Mouse (Mus musculus): ENCODE results near the gene Dvl3.

Dvl3 gene

GRCm38 (mm10) chr16:20497980-20498676 is 18.7 kb upstream of the Dvl3 start:
- DNase-seq (ENCODE audit: low read depth, low spot score), result no peak

GRCm38 (mm10) chr16:20498677-20499475 is 17.9 kb upstream of the Dvl3 start, which contains the start of gene Eif2b5:
Gene Eif2b5 (plus strand): TSS chr16:20498817.
- DNase-seq (ENCODE audit: low read depth, low spot score), result peak; percentile 99

GRCm38 (mm10) chr16:20506000-20506399 is 10.8 kb upstream of the Dvl3 start:
- DNase-seq (ENCODE audit: low read depth, low spot score), result peak; percentile 70

- DNase-seq (ENCODE audit: low read depth, low spot score), result peak; percentile 70
These were observed 7.4 kb upstream of the Dvl3 start for GRCm38 (mm10) chr16:20509349-20509748.

- DNase-seq (ENCODE audit: low read depth, low spot score), result no peak
These were observed 5.4 kb upstream of the Dvl3 start for GRCm38 (mm10) chr16:20511277-20511847.

- no peak for DNase-seq (ENCODE audit: low read depth, low spot score)
These were observed 750 bp upstream of the Dvl3 start for GRCm38 (mm10) chr16:20516032-20516431.

- DNase-seq (ENCODE audit: low read depth, low spot score), result no peak
These were observed 434 bp downstream of the Dvl3 start for GRCm38 (mm10) chr16:20517216-20517615.

GRCm38 (mm10) chr16:20517701-20518374 is 1.1 kb downstream of the Dvl3 start:
- peak; percentile 60 for DNase-seq (ENCODE audit: low read depth, low spot score)

GRCm38 (mm10) chr16:20523886-20524285 is 7.1 kb downstream of the Dvl3 start:
- DNase-seq (ENCODE audit: low read depth, low spot score), result no peak

- DNase-seq (ENCODE audit: low read depth, low spot score), result peak; percentile 26
These were observed 12.0 kb downstream of the Dvl3 start for GRCm38 (mm10) chr16:20528779-20529178.

- DNase-seq (ENCODE audit: low read depth, low spot score), result peak; percentile 47
These were observed 12.6 kb downstream of the Dvl3 start for GRCm38 (mm10) chr16:20529375-20529774.

GRCm38 (mm10) chr16:20530941-20531340 is 14.2 kb downstream of the Dvl3 start:
- DNase-seq (ENCODE audit: low read depth, low spot score), result no peak

- DNase-seq (ENCODE audit: low read depth, low spot score), result no peak
These were observed 18.0 kb downstream of the Dvl3 start for GRCm38 (mm10) chr16:20534617-20535295.

GRCm38 (mm10) chr16:20535296-20536080 is 18.7 kb downstream of the Dvl3 start, which contains the start of gene Ap2m1:
Gene Ap2m1 (plus strand): TSS chr16:20535478.
- peak; percentile 100 for DNase-seq (ENCODE audit: low read depth, low spot score)

- DNase-seq (ENCODE audit: low read depth, low spot score), result no peak
These were observed 19.4 kb downstream of the Dvl3 start for GRCm38 (mm10) chr16:20536081-20536665.

GRCm38 (mm10) chr16:20537071-20537471 is 20.3 kb downstream of the Dvl3 start:
- DNase-seq (ENCODE audit: low read depth, low spot score), result peak; percentile 73

GRCm38 (mm10) chr16:20537601-20538320 is 21.0 kb downstream of the Dvl3 start:
- no peak for DNase-seq (ENCODE audit: low read depth, low spot score)

- DNase-seq (ENCODE audit: low read depth, low spot score), result no peak
These were observed 22.9 kb downstream of the Dvl3 start for GRCm38 (mm10) chr16:20539649-20540048.

- no peak for DNase-seq (ENCODE audit: low read depth, low spot score)
These were observed 23.7 kb downstream of the Dvl3 start for GRCm38 (mm10) chr16:20540438-20540837.

Measured in brain, adult 2 months (tissue).